Mouse (Mus musculus) thymus, adult 18-20 months (tissue): ENCODE results near the gene Ddah2.
"Not testable (repeated sequence)": the region's sequence is repeated elsewhere in the genome, so short reads cannot be mapped to it uniquely, and the experiment has no call there.

ENCODE experiments used
- DNase-seq, 2 experiments: peaks; one replicate each; pipeline ENCODE4 v3.0.0; 2022; ENCODE audit warnings: mixed read lengths in 2 of 2

Gene Ddah2

DNA sequence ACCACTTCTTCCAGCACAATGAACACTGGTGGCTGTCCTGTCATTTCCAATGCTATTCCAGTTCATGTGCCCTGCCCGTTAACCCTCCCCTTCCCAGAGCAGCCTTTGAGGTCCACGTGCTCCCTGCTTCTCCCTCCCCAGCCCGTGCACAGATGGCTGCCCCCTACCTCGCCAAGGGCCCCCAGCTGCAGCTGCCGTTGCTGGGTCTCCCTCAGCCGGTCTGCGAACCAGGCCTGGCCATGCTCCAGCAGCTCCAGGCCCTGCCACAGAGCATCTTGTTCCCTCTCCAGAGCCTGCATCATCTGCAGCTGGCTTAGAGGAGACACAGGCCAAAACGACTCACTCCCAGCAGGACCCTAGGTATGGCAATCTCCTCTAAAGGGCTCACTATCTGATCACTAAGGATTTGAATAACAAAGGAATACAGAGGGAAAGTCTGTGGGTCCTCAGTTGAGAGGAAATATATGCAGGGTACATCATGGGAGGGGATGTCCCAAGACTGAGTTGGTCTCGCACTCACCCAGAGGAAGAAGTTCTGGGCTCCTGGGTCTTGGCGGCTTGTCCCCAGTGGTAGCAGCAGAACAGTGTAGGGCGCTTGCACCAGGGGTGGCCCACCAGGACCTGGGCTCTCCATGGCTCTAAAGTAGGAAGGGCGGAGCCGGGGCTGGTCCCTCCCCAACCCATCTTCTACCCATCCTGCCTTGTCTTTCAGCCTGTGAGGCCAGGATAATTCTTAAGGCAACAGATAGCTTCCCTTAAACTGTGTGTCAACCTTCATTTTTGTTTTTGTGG, 31.4 kb upstream of the Ddah2 start, which contains the start of gene Sapcd1:
Gene Sapcd1 (minus strand): TSS at position 740 of the 792 bp plus-strand sequence.
- peak in 1 of 2 experiments; percentile 9 for DNase-seq

DNA sequence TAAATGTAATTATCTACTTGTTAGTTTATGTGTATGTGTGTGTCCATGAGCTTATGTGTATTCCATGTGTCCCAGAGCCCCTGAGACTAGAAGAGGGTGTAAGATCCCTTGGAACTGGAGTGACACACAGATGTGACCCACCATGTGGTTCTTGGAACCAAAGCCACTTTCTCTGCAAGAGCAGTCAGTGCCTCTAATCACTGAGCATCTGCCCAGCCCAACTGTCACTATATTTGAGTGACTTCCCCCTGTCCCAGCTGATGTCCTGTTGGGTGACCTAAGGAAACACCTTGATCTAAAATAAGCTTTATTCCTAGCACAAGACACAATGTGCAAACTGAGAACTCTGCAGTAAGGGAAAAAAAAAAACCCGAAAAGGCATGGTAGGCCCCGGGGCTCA, 30.5 kb upstream of the Ddah2 start:
- DNase-seq: no peak

DNA sequence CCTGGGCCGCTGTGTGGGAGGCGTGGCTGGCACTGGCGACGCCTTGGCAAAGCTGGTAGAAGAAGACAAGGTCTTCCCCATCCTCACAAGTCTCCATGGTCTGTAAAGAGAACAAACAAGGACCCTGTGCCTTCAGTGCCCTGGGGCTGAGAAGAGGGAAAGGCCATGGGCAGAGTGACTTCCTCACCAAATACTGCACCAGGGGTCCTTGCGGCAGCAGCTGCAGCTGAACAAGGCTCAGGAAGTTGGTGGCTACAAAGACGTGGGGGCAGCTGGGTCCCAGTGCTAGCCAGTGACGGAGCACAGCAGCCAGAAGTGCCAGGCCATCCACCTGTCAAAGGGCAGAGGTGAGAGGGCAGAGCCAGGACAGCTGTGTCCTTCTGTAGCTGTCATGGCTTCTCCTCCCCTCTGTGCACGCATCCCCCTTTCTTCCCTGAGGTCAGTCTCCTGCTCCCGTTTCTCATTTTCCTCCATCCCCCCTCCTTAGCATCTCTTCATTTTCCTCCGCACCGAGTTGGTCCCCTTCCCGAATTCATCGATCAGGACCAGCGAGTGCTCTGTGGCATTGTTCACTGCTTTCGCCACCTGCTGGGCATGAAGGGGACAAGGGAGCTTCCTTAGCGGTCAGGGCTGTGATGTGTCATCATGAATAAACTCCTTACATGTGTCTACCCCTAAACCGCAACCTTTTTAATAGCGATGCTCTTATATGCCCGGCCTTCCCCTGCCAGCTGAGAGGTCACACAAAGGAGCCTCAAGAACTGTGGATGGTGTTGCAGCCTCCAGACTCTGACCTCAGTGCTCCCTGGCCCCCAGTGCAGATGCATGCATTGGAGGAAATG, 28.9 kb upstream of the Ddah2 start:
- peak in 1 of 2 experiments; percentile 46 for DNase-seq

DNA sequence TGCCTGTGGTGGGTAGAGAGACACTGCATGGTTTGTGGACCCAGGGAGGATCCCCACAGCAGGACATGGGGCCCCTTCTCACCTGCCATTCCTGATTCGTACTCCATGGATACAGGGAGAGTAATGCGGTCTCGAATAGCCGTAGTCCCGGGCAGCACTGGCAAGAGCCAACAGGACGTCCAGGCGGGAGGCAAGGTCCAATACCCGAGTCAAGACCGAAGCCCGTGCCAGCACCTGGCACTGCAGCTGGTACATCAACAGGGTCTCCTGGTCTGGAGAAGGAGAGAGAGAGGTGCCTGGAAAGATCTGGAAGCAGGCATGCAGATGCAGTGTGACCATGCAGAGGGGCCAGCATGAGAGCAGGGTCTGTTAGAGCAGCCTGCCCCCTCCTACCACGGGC, 27.6 kb upstream of the Ddah2 start:
- no peak for DNase-seq

DNA sequence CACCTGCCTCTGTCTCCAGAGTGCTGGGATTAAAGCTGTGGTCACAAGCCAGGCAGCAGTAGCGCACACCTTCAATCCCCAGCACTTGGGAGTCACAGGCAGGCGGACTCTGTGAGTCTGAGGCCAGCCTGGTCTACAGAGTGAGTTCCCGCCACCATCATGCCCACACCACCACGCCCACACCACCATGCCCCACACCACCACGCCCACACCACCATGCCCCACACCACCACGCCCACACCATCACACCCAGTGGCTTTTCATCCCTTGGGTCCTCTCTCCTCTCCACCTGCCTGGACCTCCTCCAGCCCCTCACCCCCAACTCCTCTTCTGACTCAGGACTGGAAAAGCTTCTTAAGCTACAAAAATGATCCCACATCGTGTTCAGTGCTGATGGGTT, 27.0 kb upstream of the Ddah2 start:
- DNase-seq: no peak

DNA sequence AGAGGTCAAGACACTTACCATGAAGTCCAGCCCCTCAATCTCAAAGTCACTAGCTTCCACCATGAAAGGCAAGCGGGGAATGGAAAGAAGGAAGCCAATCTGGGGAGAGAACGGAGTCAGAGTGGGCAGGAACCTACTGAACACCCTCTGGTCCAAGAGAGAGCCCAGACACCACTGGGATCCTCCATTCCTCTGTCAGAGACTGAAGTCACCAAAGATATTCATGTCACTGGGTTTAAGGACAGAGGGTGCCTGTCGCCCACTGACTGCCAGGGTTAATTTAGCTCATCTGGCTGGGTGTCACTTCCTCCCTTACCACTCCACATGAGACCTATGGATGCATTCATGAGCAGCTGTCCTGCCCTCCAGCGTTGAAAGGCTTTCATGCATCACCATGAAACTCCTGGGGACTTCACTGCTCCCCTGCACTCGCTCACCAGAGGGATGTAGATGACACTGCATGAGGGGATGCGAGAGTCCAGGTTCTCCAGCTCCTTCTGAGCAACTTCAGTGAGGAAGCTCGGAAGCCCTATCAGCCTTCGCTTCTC, 26.4 kb upstream of the Ddah2 start:
- no peak for DNase-seq

DNA sequence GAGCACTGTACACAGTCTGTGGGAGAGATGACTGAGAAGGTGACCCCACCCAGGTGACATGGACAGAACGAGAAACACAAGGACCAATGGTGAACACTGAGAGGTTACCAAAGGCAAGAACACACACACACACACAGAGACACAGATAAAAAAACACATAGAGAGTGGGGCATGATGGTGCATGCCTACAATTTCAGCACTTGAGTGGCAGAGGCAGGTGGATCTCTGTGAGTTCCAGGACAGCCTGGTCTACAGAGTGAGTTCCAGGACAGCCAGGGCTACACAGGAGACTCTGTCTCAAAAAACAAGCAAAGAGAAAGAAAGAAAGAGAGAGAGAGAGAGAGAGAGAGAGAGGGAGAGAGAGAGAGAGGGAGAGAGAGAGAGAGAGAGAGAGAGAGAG, 25.1 kb upstream of the Ddah2 start:
- not testable (repeated sequence) for DNase-seq

DNA sequence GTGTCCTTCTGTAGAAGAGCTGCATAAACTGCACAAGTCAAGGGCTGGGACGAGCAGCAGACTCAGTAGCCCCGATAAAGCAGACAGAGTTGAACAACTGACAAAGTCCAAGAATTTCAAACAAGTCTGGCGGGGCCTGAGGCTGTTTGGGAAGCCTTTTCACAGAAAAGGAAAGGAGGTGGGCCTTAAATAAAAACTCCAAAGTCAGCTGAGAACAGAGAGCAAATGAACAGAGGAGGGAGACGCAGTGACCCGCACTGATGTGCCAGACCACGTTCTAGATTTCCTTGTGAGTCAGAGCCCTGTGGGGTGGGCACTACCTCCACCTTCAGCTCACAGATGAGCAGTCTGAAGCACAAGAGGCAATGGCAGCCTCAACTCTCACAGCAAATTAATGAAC, 23.9 kb upstream of the Ddah2 start:
- DNase-seq: no peak

DNA sequence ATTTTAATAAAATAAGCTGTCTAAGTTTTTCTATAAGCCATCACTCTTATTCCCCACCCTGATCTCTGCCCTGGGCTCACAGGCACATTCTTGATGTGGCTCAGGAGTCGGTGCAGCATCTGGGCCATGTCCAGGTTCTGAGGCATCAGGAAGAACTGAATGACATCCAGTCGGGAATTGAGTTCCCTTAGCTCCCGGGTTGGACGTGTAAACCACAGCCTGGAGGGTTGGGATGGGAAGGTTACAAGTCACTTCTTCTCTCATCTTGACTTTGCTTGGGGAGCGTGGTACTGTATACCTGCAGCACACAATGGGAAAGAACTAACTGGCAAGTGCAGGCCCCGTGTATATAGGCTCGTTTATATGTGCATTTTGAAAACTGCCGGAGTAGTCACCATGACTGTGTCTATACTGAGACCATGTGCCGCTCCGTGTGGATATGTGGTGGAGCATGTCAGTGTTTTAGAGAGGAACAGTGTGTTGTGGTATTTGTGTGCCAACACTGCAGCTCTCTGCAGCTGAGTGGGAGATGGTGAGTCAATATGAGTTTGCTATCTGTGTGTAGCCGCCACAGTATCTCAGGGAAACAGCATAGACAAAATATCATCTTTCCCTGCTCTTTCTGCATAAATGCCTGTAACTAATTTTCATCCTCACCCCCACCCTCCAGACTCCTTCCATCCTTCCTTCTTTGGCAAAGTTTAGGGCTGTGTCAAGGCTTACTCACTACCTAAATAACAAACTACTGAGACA, 19.5 kb upstream of the Ddah2 start:
- DNase-seq: no peak

DNA sequence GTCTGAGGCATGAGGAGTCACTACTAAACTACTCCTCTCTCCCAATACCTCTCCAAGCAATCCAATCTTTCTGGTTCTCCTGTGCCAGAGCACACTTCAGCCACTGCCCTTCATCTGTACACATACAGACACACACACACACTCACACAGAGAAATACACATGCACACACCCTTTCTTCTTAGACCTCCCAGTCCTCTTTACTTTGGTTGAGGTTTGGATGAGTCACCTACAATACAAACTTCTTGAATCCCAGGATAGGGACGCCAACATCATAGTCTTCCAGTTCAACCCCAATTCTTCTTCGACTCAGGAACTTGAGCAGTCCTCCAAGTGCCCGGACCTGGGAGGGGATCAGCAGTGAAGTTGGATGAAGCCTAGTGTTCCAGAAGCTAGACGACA, 15.0 kb upstream of the Ddah2 start:
- no peak for DNase-seq

DNA sequence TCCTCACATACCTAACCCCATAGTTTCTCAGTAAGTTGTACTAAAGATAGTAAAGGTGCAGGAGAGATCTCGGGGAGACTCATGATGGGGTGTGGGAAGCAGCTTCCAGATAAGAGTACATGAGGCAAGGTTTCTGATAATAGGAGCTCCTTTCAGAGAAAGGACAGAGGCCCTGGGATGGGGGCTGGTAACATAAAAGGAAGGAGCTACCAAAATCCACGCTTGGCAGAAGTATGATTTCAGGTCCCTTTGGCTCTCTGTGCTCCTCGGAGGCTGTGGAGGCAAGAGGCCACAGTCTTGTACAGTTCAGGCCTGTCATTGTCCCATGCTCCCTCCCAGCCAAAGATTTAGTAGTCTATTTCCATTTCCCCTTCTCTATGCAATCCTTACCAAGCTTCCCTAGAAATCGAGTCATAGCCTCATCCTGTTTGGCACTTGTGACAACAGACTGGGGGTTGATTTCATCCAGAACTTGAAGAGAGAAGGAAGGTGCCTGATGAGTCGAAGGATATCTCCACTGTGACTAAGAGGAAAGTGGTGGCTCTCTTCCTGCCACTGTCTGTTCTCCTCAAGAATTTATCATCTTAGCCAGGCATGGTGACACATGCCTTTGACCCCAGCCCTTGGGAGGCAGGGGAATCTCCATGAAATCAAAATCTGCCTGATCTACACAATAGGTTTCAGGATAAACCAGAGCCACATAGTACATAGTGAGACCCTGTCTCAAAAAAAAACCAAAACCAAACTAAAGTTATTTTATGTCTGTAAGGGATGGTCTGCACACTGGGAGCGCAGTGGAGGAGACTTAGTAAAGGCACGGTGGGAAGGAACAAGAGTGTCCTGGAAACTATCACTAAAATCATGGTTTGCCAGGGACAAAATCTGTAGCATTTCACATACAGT, 13.7 kb upstream of the Ddah2 start:
- no peak for DNase-seq

DNA sequence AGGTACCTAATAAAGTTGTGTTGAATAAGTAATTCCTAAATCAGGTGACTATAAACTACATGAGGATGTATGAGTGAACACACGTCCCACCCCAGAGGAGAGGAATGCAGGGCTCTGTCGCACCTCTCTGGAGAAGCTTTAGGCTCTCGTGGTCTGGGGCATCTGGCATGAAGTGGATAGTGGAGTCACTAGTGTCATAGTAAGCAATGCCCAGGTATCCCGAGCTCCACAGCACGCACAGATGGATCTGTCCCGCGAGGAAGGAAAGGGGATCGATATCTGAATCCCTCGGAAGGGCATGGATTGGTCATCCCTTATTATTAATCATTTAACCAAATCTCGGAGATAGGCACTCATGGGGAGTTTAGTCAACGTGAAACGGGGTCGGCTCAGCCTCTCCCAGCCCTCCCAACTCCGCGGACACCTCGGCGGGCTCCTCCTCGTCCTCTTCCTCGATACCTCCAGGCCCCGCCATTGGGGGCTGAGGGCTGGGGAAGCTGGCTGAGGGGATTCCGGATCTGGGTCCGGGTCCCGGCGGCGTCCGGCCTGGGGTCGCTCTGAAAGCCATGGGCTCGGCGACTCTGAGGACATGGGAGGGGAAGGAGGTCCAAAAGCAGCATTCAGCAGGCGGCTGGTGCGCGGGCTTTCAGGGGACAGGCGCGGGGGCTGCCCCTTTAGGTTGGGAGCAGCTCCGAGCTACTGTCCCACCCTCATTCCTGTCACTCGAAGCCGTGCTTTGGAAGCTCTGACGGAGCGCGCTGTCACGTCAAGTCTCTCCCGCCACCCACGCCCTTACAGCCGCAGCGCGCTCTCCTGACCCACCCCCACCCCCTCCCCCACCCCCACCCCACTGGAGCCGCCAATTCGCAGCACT, 12.8 kb upstream of the Ddah2 start:
- DNase-seq: no peak

DNA sequence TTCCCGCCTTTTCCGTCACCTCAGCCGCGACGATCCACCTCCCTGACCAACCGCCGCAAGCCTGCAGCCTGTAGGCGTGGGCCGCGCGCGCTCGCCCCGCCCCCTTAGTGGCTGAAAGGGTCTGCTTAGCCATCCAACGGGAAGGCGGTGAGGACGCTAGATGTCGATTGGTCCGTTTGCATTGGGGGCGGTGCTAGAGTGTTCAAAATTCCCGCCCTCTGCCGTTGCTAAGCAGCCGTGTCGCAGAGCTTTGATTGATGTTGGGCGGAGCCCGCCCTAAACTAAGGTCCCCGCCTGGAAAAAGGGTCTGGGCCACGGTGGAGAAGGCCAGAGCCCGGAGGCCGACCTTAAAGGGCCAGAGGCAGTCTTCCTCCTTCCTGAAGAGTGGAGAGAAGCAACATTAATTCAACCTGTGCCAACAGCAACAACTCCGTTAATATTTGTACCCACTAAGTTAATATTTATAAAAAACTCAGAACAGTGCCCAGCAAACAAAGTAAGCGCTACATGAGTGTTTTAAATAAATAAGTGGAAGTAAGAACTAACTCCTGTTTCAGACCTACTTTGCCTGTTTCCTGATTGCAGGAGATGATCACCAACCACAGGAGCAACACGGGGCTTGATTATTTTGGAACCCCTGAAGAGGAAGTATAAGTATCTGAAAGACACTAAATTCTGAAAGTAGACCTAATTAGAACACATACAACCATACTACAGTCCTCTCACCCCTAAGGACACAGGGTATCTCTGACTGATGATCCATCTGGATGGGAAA, 12.0 kb upstream of the Ddah2 start, which contains the start of gene Msh5:
Gene Msh5 (minus strand): TSS at position 65 of the 775 bp plus-strand sequence.
- peak; percentile 97 to 98 for DNase-seq

DNA sequence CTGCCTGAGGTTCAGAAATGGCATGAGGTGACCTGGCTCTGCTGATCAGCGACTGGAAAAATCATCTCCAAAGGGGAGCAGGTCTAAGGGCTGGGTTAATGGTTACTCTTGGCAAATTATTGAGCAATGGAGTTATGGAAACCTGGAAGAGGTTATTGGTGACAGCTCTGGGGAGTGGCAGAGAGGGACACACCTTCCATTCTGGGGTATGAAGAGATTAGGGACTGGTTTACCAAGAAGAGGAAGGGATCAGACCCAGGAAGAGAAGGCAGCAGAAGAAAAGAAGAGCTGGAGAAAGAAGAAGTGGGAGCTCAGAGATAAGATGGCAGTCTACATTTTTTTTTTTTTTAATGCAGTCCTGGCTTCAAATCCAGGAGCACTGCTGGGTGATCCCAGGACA, 11.1 kb upstream of the Ddah2 start:
- DNase-seq: no peak

DNA sequence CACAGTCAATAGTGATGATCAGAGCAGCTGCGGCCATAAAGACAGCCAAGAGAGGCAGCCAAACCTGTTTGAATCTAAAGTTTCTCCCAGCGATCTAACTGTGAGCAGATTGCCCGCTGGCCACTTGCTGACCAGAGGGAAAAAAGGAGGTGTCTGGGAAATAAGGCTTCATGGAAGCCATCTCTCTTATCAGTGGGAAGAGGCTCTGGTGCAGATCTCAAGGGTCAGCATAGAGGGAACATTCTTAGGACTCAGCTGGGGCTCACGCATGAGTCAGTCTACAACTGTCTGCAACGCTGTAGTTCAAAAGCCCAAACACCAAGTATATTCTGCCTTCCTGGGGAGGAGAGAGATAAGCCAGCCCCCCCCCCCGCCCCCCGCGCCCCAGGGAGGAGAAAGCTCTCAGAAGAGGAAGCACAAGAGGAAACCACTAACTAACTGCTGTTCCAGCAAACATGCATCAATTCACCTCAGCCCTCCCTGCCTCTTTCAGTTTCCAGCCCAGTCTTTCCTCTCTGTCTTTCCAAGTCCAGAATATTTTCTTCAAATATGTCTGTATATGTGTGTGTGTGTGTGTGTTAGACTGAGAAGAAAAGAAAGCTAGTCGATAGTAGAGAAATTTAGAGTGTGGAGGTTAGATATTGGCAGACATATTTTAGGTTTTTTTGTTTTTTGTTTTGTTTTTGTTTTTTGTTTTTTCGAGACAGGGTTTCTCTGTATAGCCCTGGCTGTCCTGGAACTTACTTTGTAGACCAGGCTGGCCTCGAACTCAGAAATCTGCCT, 10.5 kb upstream of the Ddah2 start:
- DNase-seq: peak in 1 of 2 experiments; percentile 43

DNA sequence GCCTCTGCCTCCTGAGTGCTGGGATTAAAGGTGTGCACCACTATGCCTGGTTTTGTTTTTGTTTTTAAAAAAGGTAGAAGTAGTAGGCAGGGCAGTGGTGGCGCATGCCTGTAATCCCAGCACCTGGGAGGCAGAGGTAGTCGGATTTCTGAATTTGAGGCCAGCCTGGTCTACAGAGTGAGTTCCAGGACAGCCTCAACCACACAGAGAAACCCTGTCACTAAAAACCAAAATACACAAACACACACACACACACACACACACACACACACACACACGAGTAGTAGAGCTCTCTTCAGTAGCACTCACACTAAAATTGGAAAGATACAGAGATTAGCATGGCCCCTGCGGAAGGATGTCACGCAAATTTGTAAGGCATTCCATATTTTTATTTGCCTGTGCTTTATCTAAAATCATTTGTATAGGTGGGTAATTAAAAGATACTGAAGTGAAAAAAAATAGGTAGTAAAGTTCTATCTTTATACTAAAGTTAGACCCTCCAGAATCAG, 9.8 kb upstream of the Ddah2 start:
- no peak for DNase-seq

DNA sequence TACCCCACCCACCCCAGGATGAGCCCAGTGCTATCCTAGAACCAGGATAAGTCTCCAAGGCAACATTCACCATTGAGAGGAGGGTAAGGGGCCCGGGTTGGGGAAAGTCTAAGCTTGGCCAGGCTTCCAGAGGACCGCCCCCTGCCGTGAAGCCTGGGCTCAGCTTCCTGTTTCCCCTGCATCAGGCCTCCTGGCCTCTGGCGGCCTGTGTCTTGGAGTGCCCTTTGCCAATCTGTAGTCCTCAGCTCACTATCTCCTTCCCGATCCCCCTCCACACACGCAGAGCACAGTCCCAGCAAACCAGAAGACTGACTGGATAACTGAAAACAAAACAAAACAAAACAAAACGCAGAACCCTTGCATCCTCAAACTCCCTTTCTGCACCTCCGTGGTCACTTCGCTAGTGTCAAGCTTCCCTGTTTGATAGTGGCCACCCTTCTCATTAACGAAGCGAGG, 9.2 kb upstream of the Ddah2 start, which contains the start of gene Clic1:
Gene Clic1 (plus strand): TSS at position 406 of the 456 bp plus-strand sequence.
- DNase-seq: peak in 1 of 2 experiments; percentile 61

DNA sequence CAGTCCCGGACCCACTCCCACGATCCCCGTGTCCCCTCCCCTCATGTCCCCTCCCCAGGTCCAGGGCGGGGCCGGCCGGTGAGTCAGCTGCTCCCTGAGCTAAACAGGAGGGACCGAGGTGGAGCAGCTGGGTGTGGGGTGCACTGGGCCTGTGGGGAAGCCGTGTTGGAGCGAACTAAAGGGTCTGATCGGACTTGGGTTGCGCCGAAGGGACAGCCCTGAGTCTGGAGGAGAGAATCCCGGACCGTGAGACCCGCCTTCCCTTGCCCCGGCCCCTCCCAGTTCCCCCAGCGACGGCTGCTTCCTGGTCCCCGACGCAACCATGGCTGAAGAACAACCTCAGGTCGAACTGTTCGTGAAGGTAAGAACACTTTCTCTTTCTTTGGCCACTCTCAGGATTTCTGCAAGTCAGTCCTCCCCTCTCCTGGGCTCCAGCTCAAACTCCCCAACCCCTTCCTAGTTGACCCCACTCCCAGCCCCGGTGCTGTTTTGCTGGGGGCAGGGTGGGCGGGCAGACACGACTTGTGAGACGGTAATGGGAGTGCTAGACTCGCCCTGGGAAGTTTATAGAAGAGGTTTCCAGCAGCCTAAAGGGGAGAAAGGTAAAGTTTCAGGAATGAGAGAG, 8.6 kb upstream of the Ddah2 start:
- peak; percentile 75 to 80 for DNase-seq
